Mouse (Mus musculus) adrenal gland, postnatal 36 days (tissue): ENCODE data around the gene Cdh23. TPM values are rescaled to one million over a fixed set of nuclear protein-coding genes. Genes with fewer than 3 reads are reported as not detected.

Source experiments
- DNase-seq, 2 experiments: peaks; one replicate each; pipeline ENCODE4 v3.0.0; 2021; ENCODE audit warnings: mixed read lengths in 1 of 2
- total RNA-seq, 2 experiments: library from RNA; stranded (reverse); gene quantifications; 2 replicates each; pipeline ENCODE4 v1.2.3; 2021

Gene Cdh23
- total RNA-seq, 2 experiments from 2014 or later = 0.79 to 2.0 TPM

GRCm38 (mm10) chr10:60399449-60399848 is 296.8 kb downstream of the Cdh23 start, which contains the start of gene Gm17455:
TSS of gene Gm17455 (plus strand) at chr10:60399726.
- no peak for DNase-seq

DNA sequence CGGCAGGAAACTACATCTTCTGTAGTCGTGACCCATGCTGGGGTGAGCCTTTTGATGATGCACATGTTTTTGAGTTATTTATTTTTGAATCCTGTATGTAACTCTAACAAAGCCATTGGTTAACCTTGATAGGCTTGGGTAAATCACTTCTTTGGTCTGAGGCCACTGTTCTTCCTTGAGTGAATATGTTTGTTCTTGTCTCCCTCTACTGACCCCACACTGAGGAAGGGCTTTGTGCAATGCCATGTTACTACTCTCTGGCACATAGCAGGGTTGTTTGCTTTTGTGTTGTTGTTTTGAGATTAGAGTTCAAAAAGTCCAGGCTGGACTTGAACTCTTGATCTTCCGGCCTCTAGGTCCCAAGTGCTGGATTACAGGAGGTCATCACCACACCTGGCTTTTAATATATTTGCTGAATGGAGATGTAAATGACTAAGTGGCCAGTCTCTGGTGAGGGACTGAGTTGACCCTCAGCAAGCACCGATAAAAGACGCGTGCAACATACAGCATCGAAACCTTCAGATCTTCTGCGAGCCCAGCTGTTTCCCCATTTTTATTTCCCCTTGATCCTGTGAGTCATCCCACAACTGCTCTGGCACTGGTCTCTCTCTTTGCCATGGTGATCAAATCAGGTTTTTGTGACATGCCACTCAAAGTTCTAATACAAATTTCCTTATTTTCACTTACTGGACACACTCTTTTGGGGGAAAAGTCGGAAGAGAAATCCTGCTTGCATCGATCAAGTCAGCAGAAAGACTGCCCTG is 298.1 kb downstream of the Cdh23 start:
- no peak for DNase-seq

GRCm38 (mm10) chr10:60395605-60396004 is 300.7 kb downstream of the Cdh23 start:
- DNase-seq = no peak

GRCm38 (mm10) chr10:60394936-60395335 is 301.4 kb downstream of the Cdh23 start:
- no peak for DNase-seq

- DNase-seq = no peak
Observed at GRCm38 (mm10) chr10:60391661-60392060, 304.6 kb downstream of the Cdh23 start.

GRCm38 (mm10) chr10:60390904-60391420 is 305.3 kb downstream of the Cdh23 start:
- DNase-seq = no peak

GRCm38 (mm10) chr10:60390177-60390903 is 305.9 kb downstream of the Cdh23 start:
- DNase-seq = no peak

DNA sequence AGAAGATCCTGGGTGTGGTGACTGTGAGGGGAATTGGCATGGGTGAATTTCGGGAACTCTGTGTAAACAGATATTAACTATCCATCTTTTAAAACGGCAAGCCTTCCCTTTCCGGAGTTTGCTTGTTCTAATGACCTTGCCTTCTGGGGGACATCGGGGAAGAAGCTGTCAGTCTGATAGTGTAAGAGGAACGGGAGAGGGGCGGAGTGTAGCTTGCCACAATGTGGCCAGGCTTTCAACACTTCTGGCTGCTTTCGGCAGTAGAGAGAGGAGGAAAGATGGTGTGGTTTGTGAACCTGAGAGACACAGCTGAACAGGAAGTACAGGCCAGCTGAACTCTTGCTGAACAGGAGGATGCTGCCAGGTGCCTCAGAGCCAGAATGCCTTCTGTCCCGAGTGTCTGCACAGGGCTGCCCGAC is 306.8 kb downstream of the Cdh23 start:
- no peak for DNase-seq

GRCm38 (mm10) chr10:60388332-60388731 is 308.0 kb downstream of the Cdh23 start:
- DNase-seq = no peak

DNA sequence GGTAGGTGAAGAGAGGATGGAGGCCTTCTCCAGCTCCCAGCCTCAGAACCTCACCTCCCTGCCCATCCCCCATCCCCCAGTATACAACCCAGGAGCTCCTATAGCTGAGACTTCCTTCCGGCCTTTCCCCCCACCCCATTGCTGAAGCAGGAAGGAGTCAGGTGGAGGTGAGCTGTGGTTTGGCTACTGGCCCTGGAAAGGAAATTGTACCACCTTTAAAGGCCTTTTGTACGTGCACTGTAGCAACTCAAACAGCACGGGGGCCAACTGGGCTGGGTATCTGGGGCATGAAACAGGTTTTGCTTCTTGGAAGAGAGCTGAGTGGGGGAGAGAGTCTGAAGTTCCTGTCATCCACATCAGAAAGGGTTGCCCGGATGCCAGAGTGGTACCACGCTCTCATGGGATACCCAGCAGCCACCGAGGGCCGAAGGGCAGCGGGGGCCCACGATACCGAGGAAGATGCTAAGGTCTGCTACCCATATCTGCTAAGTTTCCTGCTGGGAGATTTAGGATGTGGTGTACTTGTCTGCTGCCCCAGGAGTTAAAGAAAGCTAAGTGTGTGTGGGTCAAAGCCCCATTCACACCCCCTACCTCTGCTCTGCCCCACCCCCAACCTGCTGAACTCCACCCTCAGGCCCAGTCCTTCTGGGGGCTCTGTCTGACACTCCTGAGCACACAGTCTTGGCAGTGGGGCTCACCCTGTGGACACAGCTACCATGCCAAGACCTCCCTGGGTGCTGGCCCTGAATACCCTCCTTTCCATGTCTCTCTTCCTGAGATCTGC is 315.0 kb downstream of the Cdh23 start:
- DNase-seq = no peak

DNA sequence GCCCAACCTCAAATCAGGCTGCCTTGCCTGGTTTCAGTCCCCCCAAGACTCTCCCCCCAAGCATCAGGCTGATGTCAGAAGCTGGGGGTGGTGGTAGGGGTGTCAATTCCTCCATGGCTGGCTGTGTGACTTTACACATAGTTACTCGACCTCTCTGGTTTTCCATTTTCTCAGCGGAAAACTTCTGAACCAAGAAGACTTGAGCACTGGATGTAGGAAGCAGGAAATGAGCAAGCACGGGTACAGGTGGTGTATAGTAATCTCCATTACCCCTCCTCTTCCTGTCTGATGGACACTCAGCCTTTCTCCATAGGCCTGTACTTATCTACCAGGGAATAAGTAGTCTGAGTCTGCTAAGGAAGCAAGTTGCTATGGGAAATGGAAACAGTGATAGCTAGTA is 316.1 kb downstream of the Cdh23 start:
- no peak for DNase-seq

- DNase-seq = no peak
Observed at GRCm38 (mm10) chr10:60379419-60379957, 316.8 kb downstream of the Cdh23 start.

- no peak for DNase-seq
Observed at GRCm38 (mm10) chr10:60376704-60377103, 319.6 kb downstream of the Cdh23 start.

- peak; percentile 40 to 56 for DNase-seq
Observed at GRCm38 (mm10) chr10:60373937-60374578, 322.2 kb downstream of the Cdh23 start.

- no peak for DNase-seq
Observed at GRCm38 (mm10) chr10:60373543-60373936, 322.8 kb downstream of the Cdh23 start.

GRCm38 (mm10) chr10:60371596-60372386 is 324.5 kb downstream of the Cdh23 start:
- DNase-seq = peak in 1 of 2 experiments; percentile 46

- DNase-seq = no peak
Observed at GRCm38 (mm10) chr10:60370601-60371061, 325.7 kb downstream of the Cdh23 start.

DNA sequence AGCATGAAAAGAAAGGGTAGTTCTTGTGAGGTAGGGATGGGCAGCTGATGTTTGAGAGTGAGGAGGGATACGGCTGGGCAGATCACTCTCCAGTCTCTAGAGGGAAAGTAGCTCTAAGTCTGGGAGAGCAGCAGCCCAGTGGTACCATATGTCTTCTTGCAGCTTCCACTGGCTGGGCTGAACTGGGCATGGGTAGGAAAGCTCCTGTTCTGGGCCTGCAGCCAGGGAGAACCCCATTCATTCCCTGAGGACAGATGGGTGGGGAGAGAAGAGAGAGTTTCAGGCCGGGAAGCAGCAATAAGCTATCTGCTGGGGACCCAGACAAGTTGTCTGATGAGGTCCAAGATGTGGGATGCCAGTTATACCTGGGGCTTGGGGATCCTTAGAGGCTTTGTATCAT is 326.2 kb downstream of the Cdh23 start:
- no peak for DNase-seq

- DNase-seq = no peak
Observed at GRCm38 (mm10) chr10:60369405-60369804, 326.9 kb downstream of the Cdh23 start.

DNA sequence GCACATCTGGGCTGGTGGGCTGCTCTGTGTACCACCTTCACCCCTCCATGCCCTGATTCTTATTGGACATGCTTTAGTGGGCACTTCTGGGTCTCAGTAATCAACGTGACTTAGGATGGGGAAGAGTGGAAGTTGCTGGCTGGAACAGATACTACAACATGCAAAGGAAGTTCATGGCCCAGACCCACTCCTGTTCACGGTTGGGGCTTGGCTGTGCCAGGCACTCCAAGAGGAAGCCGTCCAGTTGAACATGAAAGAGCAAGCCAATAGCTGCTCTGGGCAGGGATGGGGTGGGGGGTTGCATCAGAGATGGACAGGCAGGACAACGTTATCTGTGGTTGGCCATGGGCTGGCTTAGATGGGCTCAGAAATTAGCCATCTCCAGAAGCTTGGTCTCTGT is 328.4 kb downstream of the Cdh23 start:
- no peak for DNase-seq

- DNase-seq = no peak
Observed at GRCm38 (mm10) chr10:60367145-60367544, 329.1 kb downstream of the Cdh23 start.
